Mouse (Mus musculus) cerebellum, postnatal 10 days (tissue): ENCODE results near the gene Trpv4.

Experiments used
- DNase-seq, 2 experiments: peaks; one replicate each; pipeline ENCODE4 v3.0.0; 2021; ENCODE audit warnings: mixed read lengths in 2 of 2

Trpv4 gene

DNA sequence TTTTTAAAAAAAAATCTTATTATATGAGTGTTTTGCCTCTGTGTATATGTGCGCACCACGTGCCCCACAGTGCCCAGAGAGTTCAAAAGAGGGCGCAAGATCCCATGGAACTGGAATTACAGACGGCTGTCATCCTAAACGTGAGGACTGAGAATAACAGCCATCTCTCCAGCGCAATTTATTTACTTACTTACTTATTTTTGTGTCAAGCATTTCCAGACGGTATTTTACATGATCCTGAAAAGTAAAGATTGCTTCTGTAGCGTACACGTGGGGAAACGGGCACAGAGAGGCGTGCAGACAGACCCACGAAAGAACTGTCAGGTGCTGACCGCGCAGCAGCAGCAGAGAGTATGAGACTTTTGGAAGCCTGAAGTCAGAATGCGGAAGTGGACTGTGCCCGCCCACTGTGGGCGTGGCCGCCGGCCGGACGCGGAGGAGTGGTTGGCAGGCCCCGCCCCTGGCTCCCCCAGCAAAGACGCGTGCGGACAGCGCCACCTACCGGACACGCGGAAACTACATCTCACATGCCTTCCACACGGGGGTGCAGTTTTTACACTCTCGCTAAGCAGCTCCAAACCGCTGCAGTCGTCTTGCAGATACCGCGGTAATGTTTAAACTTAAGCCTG is 9.1 kb upstream of the Trpv4 start:
- peak; percentile 99 for DNase-seq

DNA sequence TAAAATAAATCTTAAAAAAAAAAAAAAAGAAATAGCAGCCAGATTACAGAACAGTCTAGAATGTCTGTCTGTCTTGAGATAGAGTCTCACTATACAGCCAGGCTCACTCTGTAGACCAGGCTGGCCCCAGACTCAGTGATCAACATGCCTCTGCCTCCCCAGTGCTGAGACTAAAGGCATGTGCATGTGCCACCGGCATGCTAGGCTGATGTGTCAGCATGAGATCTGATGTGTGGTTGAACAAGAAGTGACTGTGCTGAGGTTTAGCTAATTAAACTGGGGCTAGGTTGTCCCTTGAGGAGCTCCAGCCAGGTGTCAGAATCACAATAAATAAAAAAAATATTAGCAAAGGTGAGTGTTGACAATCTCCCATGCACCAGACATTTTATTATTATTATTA is 8.4 kb upstream of the Trpv4 start:
- DNase-seq, result no peak

DNA sequence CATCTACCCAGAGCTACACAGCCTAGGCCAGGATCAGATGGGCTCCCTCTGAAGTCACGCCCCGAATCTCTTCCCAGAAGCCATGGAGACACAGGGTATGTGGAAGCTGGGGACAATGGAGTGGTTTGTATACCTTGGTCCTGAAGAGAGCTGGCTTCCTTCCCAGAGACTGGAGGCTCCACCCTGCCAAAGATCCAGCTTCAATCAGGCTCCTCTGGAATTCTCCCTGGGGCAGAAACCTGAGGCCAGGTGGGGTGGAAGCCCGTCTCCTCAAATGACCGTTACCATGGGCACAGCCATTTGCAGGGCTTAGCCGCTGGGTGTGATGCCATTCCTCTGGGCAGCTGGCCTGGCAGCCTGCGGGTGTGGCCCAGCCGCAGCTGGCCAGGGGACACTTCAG is 6.5 kb upstream of the Trpv4 start:
- DNase-seq, result no peak

DNA sequence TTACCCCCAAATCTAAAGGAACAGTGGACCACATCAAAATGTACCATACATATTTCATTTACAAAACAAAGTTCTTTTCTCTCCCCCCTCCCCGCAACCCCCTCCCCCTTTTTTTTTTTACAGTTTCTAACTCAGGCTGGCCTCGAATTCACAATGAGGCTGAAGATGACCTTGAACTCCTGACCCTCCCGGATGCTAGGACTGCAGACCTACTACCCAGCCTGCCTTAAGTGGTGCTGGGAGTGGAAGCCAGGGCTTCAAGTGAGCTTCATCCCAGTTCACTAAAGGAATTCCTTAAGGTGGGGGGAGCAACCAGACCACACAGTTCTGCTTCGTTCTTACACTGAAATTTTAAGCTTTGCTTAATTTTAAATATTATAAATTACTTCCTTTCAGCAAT is 5.9 kb upstream of the Trpv4 start:
- DNase-seq, result no peak

DNA sequence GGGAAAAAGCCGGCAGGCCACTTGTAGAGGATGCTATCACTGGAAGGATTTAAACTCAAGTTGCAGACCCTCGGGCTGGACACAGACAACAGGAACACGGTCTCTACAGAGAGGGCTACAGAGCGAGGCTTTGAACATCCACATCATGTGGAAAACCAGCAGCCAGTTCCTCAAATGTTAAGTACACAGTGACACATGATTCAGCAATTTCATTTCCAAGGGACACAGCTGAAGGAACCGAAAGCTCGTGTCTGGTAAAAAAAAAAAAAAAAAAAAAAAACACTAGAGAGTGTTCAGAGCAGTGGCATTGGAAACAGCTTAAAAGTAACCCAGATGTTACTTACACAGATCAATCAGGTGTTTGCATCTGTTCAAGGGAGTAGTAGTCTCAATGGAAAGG is 2.8 kb upstream of the Trpv4 start:
- DNase-seq, result no peak

DNA sequence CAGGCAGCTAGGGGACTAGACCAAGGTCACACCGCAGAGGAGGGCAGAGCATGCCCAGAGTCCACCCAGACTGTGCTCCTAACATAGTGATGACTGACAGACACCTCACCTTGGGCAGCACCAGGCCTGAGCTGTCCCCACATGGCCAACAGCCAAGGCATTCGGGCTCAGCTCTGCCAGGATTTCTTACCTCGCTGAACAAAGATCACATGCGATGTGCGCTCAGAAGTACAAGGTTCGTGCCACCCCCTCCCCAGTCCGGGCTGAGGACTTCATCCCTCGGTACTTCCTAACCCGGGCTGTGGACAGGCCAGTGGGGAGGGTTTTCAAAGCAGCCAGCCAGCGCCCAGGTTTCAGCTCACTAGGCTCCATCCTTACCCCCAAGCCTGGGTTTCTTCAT is 795 bp downstream of the Trpv4 start:
- DNase-seq, result peak; percentile 68 to 70

DNA sequence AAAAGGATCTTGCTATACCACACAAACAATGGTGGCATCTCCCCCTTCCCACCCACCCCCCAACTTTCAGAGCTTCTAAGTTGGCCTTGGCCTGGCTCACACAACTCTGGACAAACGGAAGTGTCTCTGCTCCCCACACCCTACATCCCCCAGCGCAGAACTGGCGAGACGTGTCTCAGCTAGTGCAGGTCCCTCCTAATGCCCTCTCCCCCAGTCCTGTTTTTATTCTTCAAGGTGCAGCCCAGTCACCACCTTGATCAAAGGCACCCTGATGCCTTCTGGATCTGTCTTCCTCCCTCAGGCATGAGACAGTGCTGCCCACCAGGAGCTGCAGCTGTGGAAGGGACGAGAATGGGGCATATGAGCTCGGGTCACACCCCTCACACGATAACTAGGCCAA is 1.9 kb downstream of the Trpv4 start:
- DNase-seq, result no peak

DNA sequence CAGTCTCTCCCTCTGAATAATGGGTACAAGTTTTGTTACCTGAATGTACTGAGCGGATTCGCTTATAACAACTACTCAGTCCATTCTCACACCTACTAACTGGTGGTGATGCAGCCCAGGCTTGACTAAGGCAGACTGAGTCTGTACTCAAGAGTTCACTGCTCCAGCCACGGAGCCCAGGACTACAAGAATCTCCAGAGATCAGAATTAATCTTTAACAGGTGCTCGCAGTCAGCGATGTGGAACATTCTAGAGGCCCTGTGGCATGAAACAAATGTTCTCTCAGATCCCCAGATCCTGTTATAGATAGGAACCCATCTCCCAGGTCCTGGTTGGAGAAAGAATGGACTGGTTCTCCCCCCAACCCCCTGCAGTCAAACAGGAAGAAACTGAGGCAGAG is 2.5 kb downstream of the Trpv4 start:
- DNase-seq, result no peak

DNA sequence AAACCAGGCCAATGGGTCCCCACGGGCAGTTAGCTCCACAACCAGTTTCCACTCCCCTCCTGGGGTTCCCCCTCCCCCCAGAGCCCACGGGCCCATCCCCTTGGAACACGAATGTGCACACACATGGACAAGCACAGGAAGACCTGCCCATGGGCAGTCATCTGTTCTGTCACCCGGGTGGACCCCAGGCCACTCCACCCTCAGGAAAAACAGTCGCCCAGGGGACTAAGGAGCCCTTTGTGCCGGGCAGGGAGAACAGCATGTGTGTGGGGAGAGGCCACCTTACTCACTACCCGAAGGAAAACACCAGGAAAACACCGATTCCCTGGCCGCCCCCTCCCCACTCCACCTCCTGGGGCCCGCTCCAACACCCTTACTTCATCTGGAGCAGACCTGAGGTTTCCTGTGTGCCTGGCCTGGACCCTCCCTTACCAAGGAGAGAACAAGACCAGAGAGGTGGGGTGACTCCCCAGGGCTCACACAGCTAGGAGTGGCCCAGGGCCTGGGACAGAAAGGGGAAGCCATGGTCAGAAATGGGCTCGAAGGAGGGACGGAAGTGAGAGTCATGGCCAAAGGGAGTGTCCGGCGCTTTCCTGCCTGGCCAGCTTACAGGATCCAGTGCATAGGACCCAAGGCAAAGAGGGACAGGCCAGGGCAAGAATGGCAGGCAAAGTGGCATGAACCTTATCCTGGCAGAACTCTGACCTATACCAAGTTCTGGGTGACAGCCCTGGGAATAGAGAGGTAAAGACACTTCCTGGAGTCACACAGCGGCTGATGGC is 4.4 kb downstream of the Trpv4 start:
- DNase-seq, result no peak

DNA sequence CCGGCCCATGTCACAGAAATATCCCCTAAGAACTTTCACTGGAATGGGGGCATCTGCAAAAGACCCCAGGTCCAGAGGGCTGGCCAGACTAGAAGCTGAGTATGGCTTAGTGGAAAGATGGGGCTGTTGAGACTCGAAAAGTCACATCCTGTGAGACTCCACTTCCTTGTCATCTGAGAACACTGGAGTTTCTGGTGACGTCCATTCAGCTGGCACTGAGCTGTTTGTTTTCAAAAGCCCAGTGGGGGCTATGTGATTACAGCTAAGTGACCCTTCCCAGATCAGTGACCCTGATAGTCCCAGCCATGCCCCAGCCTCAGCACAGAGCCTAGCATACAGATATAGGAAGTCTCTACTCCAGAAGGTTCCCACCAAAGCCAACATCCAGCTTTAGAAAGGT is 6.8 kb downstream of the Trpv4 start:
- no peak for DNase-seq

DNA sequence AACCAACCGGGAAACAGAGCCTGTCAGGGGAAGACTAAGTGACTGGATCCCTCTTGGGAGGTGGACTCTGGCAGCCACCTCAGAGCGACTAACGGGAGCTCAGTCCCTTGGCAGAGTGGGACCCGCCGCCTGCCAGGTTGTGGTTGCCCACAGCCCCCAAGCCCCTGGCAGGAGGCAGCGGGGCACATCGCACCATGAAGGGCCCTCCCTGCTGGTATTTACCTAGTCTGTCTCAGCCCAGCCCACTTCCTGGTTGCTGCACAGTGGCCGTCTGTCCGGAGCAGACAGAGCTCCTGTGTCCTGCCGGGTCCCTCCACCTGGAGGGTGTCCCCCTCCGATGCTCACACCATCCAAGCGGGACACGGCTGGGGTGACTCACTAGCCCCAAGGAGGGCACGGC is 7.2 kb downstream of the Trpv4 start:
- peak; percentile 40 to 50 for DNase-seq

DNA sequence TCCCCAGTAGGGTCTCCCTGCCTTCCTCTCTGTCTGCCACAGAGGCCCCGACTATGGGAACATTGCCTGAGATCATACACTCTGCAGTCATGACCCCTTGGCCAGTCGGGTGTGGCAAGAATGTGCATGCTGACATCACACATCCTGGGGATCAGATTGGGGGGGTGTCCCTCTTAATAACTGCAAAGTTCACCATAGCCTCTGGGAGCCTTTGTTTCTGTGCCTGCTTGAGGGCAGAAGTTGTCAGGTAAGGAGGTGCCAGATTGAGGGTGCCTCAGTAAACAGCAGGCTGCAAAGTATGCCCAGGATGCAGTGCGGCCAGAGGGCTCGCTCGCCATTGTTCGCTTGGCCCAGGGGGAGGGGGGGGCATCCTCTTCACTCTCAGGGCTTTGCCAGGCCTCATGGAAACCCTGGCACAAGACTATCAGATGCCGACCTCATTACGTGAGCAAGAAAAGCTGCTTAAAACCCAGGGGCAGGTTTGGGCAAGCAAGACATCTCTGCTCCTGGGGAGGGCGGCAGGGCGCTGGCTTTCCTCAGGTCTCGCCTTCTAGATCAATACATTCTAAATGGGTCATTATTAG is 9.4 kb downstream of the Trpv4 start:
- DNase-seq, result no peak

DNA sequence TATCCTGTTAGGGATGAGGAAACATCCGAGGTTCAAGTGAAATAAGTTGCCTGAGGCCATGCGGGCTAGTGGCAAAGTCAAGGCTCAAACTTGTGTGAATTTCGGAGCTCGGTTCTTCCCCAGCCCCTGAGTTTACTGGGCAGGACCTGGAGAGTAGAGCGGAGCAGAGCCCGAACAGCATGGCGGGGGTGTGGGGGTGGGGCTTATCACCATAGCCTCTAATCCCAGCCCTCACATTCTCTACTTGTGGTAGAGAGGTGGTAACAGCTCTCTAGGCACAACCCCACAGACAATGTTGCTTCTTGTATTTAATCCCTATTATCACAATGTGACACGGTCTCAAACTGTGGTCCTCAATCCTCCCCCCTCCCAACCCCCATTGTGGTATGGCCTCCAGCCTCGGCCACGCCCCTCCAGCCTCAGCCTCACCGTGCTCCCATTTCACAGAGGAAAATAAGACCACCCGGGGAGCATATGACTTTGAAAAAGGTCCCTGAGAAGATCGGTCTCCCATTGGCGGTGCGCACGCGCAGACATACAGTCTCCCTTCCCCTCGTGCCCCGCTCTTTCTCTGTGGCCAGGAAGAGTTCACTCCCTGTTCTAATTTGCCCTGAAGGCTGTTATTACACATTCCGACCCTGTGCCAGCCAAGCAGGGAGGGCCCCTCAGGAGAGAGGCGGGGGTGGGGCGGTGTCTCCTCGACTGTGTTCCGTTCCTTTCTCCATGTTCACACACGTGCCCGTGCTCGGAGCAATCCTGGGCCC is 10.8 kb downstream of the Trpv4 start:
- DNase-seq, result peak; percentile 51 to 53

DNA sequence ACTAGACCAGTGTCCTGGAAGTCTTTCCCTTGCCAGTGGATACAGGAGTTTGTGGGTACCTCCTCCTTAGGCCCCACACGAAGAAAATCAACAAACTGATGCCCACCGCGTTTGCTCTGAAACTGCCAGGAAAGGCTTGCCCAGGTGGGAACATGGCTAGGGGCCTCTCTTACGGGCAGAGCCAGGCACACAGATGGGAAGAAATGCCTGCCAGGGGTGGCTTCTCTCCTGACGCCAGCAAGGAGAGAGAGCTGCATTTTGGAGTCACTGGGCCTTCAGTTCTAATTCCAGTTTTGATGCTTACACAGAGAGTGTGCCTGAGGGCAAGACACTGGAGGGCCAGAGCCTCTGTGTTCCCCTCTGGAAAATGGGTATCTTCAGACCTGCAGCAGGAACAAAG is 12.3 kb downstream of the Trpv4 start:
- peak; percentile 54 to 57 for DNase-seq

DNA sequence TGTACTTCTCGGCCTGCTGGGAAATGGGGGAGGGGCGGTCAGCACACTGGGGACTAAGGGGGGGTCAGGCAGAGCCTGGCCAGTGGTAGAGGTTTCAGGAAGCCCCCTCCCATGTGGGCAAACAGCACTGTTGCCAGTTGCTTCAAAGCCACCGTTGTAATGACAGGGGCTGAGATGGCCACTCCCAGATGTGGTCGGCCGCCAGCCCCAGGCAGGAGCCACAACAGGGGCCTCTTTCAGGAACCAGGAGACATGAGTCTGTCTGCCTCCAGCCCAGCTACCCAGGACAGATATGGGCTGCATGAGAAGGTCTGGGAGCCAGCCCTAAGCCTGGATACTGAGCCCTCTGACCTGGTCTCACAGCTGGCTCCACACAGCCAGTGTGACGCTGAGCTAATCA is 13.3 kb downstream of the Trpv4 start:
- DNase-seq, result no peak

DNA sequence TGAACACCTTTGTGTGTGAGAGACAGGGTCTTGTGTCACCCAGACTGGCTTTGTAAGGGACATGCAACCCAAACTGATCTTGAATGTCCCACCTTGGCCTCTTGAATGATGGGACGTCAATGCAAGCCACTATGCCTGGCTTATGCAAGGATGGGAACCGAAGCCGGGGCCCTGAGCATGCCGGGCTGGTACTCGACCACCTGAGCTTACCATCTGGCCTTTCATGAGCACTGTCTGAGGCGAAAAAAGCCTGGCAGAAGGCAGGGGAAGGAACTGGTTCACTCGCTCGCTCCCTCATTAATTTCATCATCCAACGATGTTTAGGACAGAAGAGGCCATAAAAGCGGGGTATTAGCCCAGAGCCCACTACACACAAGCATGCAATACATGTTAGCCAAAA is 17.4 kb downstream of the Trpv4 start:
- DNase-seq, result peak; percentile 60 to 68

DNA sequence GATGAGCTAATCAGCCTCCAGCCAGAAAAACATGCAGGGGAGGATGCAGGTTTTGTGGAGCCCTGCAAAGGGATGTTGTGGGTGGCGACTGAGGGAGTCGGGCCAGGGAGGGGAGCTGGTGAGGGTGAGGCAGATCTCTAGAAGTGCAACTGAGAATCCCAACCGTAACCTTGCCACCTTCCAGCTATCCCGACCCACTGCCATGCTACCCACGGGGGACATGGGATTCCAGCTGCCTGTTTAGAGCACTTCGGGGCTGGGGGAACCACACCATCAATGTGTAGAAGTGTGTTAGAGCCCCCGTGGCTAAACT is 18.6 kb downstream of the Trpv4 start:
- no peak for DNase-seq

DNA sequence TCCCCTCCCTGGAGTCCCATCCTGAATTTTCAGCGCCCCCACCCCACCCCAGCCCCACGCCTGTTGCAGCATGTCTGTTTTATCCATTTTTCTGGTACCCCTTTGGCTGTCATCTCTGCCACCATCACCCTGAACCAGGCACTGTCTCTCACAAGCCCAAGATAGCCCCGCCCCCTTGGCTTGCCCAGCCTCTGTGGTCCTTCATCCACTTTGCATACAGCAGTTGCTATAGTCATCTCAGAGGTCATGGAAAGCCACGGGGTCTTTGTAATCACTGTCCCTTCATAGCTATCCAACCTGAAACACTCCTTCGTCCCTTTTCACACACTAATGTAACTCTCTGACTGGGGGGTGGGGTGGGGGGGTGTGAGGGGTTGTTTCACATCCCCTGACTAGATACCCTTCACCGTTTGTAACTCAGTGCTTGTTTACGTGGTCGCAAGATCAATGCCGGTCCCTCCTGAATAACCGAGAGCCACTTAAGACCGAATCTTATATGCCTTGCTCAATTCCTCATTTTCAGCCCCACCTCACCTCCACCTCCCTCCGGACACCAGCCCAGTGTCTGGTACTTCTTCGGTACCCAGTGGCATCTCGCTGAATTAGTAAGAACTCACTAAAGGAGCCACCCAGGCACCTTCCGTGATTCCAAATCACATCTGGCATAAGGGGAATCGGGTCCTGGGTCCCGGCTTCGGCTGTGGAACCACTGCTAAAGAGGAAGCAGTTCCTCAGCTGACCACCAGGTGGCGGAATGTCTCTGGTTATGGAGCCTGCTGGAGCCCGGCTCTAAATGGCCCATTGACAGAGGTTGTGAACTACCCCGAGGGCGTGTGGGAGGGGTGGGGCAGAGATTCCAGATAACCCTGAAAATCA is 19.2 kb downstream of the Trpv4 start:
- peak; percentile 95 to 97 for DNase-seq

DNA sequence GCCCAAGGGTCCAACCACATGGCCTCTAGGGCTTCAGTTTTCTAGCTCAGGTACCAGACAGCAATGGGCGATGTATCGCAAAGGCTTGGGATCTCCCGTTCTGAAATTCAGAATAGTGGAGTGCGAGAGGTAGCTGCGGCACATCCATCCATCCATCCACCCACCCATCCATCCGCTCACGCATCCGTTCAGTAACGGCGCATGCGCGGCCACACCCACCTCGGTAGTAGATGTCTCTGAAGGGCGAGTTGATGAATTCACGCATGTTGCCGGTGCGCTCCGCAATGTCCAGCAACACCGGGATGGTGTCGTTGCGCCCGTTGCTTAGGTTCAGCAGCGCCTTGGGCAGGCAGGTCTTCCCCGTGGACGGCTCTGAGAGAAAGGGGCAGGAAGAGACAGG is 22.1 kb downstream of the Trpv4 start:
- DNase-seq, result no peak

DNA sequence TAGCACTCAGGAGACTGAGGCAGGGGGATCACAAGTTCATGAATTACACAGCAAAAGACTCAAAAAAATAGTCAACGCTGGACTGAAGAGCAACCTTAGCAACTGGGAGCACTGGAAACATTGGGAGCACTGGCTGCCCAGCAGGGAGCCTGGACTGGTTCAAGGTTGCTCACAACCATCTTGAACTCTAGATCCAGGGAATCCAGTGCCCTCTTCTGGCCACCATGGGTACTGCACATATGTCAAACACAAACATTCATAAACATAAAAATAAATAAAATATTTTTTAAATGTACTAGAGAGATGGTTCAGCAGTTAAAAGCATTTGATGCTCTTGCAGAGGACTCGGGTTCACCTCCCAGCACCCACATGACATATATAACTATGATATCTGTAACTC is 26.9 kb downstream of the Trpv4 start:
- DNase-seq, result peak; percentile 50 to 65

DNA sequence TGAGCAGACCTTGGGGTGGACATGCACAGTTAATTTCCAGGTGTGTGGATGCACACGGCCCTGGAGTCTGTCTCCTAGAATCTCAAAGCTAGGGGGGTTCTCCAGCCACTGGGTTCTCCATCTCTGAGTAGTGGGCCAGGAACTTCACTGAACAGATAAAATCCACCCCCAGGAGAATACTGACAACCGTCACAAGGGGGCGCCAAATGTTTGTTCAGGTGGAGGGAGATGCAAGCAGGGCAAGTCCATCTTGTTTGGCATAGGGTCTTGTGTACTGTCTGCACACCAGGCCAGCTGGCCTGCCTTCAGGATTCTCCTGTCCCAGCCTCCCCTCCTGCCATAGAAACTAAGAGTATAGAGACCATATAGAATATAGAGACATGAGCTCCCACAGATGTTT is 32.6 kb downstream of the Trpv4 start:
- DNase-seq, result peak; percentile 88 to 91

DNA sequence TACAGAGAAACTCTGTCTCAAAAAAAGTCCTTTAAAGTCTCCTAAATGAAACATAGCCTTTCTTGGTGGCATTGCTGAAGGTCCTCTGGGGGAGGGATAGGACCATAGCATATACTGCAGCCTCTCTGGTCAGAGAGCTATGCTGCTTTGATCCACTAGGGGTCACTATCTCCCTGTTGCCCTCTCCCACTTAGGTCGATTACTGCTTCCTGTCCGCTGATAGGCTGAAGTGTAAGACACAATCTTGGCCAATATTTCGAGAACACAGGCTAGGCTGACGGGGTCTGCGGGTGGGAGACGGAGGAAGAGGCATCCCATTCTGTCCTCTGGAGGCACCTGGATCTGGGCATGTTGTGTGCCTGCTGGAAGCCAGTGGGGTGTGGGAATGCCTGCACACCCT is 37.9 kb downstream of the Trpv4 start:
- DNase-seq, result no peak

DNA sequence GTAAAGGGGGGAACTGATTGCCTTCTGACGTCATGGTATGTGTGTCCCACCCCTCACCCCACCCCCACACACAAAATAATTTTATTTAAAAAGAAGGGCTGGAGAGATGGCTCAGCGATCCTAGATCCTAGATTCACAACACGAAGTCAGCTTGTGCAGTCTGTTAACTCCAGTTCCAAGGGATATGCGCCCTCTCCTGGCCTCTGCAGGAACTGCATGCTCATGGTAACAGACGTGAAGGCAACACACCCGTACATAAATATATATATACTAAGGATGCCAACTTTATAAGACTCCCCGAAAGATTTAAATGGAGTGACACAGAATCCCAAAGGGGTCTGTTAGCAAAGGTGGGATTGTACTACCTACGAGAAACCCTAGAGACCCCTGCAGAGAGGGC is 39.4 kb downstream of the Trpv4 start:
- peak; percentile 90 to 93 for DNase-seq
